Mouse (Mus musculus) CH12.LX (cell line): ENCODE measurements around the gene Fam207a.

Experiments used
- CTCF ChIP-seq, 2 experiments: IDR thresholded peaks in 1 of 2; conservative IDR thresholded peaks in 1 of 2; 2 replicates each; pipeline ENCODE4 v1.5.1; 2011 to 2012; ENCODE audit warnings: low read depth in 2 of 2, low read length in 2 of 2, improper control_type of control experiment in 1 of 2, inconsistent platforms in 1 of 2, mild to moderate bottlenecking in 1 of 2, moderate library complexity in 1 of 2
- KAT2A ChIP-seq: IDR thresholded peaks from 2 replicates; pipeline ENCODE4 v1.6.1; 2012; ENCODE audit warnings: low read length, improper control_type of control experiment, inconsistent platforms; ENCODE audit not compliant: insufficient replicate concordance
- SIN3A ChIP-seq: IDR thresholded peaks from 2 replicates; pipeline ENCODE4 v1.6.1; 2012; ENCODE audit warnings: low read length, improper control_type of control experiment, inconsistent platforms

GRCm38 (mm10) chr10:77449315-77450158 is 66.0 kb downstream of the Fam207a start:
- TF ChIP-seq KAT2A (no peak), CTCF (conservative IDR thresholded peaks at IDR 0.05 in 1 of 2, IDR thresholded peaks at IDR 0.05 in 1 of 2; ENCODE audit: low read depth in 2 of 2, low read length in 2 of 2) (no peak), SIN3A (no peak)
